Mouse (Mus musculus) kidney, postnatal 25 days (tissue): ENCODE results near the gene Ttll8.
A peak's percentile ranks its signal among the peaks of the same experiment; 100 is the strongest.

Experiments used
- DNase-seq, 2 experiments: peaks; one replicate each; pipeline ENCODE4 v3.0.0; 2021; ENCODE audit warnings: mixed read lengths in 2 of 2

Ttll8 gene

GRCm38 (mm10) chr15:88921131-88921991, 32.9 kb downstream of the Ttll8 start:
- peak; percentile 85 to 92 for DNase-seq

- DNase-seq: no peak
Measured at GRCm38 (mm10) chr15:88920065-88920464, 34.2 kb downstream of the Ttll8 start.

GRCm38 (mm10) chr15:88919328-88919727, 34.9 kb downstream of the Ttll8 start:
- DNase-seq: peak; percentile 80 to 95

GRCm38 (mm10) chr15:88917126-88917525, 37.1 kb downstream of the Ttll8 start:
- DNase-seq: no peak

GRCm38 (mm10) chr15:88916366-88916765, 37.9 kb downstream of the Ttll8 start:
- peak in 1 of 2 experiments; percentile 48 for DNase-seq

GRCm38 (mm10) chr15:88915046-88915445, 39.2 kb downstream of the Ttll8 start:
- DNase-seq: no peak

- DNase-seq: no peak
Measured at GRCm38 (mm10) chr15:88906347-88906746, 47.9 kb downstream of the Ttll8 start.

- no peak for DNase-seq
Measured at GRCm38 (mm10) chr15:88904056-88904811, 50.0 kb downstream of the Ttll8 start.

- no peak for DNase-seq
Measured at GRCm38 (mm10) chr15:88903086-88903485, 51.1 kb downstream of the Ttll8 start.

- DNase-seq: no peak
Measured at GRCm38 (mm10) chr15:88902200-88902875, 51.9 kb downstream of the Ttll8 start.

GRCm38 (mm10) chr15:88896341-88896980, 57.8 kb downstream of the Ttll8 start:
- DNase-seq: no peak

- DNase-seq: no peak
Measured at GRCm38 (mm10) chr15:88895891-88896290, 58.3 kb downstream of the Ttll8 start.

GRCm38 (mm10) chr15:88895119-88895518, 59.1 kb downstream of the Ttll8 start:
- no peak for DNase-seq

- no peak for DNase-seq
Measured at GRCm38 (mm10) chr15:88892876-88893275, 61.3 kb downstream of the Ttll8 start.

GRCm38 (mm10) chr15:88892252-88892651, 62.0 kb downstream of the Ttll8 start:
- peak; percentile 38 to 81 for DNase-seq

GRCm38 (mm10) chr15:88891676-88892040, 62.6 kb downstream of the Ttll8 start:
- no peak for DNase-seq

- peak; percentile 95 to 96 for DNase-seq
Measured at GRCm38 (mm10) chr15:88890751-88891675, 63.2 kb downstream of the Ttll8 start.

- no peak for DNase-seq
Measured at GRCm38 (mm10) chr15:88889994-88890393, 64.2 kb downstream of the Ttll8 start.

GRCm38 (mm10) chr15:88889032-88889431, 65.2 kb downstream of the Ttll8 start:
- no peak for DNase-seq

- no peak for DNase-seq
Measured at GRCm38 (mm10) chr15:88885376-88885775, 68.8 kb downstream of the Ttll8 start.

GRCm38 (mm10) chr15:88883342-88883741, 70.9 kb downstream of the Ttll8 start:
- no peak for DNase-seq

GRCm38 (mm10) chr15:88882851-88883250, 71.4 kb downstream of the Ttll8 start:
- DNase-seq: no peak
